Mouse (Mus musculus): ENCODE measurements around the gene Shcbp1l. TPM values are rescaled to one million over a fixed set of nuclear protein-coding genes. Genes with fewer than 3 reads are reported as not detected.

The Shcbp1l gene
- polyA plus RNA-seq (2014; fragmentation: Illumina TruSeq; extraction: RNeasy Lipid Tissue Mini Kit (QIAGEN cat#74804); ENCODE audit: low read depth, low replicate concordance) = not detected

DNA sequence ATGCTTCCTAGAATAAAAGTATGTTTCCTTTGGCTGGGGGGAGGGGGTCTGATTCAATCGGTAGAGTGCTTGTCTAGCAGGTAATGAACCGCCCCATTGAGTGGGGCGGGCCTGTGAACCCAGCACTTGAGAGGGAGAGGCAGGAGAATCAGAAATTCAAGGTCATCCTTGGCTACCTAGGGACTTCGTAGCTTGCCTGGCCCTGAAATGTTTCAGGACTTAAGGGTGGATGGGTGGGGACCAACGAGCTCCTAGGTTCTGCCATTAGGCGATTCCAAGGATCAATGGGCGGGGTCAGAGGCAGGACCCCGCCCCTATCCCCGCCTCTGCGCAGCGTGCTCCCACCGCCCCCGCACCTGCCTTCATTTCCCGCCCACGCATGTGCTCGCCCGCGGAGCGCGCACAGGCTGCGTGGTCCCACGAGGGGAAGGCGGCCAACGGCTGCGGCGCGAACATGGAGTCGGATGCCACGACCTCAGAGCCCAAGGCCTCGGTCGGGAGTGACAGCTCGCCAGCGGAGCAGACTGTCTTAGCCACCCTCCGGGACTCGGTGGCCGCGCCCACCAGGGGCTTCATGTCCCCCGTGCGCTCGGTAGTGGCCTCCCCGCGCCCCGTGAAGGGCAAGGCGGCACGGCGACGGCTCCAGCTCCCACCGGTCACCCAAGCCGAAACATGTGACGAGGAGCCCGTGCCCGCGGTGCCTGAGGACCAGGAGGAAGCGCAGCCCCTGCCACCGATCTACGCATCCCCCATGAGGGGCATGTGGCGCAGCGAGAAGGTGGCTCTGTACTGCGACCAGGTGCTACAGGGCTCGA, at the start of gene Shcbp1l:
Gene Shcbp1l (plus strand): TSS at position 393 of the 815 bp plus-strand sequence.

GRCm38 (mm10) chr1:153487500-153487879, 62.5 kb downstream of the Shcbp1l start, which contains the start of gene Dhx9:
Gene Dhx9, minus strand, starts transcription at chr1:153487660.

Other genes with a start within 250 kb of the Shcbp1l start
- 0.40 TPM for gene Lamc2, start 238.7 kb upstream of the Shcbp1l start, polyA plus RNA-seq (2014; fragmentation: Illumina TruSeq; extraction: RNeasy Lipid Tissue Mini Kit (QIAGEN cat#74804); ENCODE audit: low read depth, low replicate concordance)
- gene Lamc1, start 92.4 kb upstream of the Shcbp1l start, polyA plus RNA-seq (2014; fragmentation: Illumina TruSeq; extraction: RNeasy Lipid Tissue Mini Kit (QIAGEN cat#74804); ENCODE audit: low read depth, low replicate concordance) = 5.6 TPM
- gene Dhx9, start 62.5 kb downstream of the Shcbp1l start, polyA plus RNA-seq (2014; fragmentation: Illumina TruSeq; extraction: RNeasy Lipid Tissue Mini Kit (QIAGEN cat#74804); ENCODE audit: low read depth, low replicate concordance) = 57.4 TPM
- gene Npl, start 124.9 kb downstream of the Shcbp1l start, polyA plus RNA-seq (2014; fragmentation: Illumina TruSeq; extraction: RNeasy Lipid Tissue Mini Kit (QIAGEN cat#74804); ENCODE audit: low read depth, low replicate concordance) = 1.8 TPM
- gene Rgs8, start 227.9 kb downstream of the Shcbp1l start, polyA plus RNA-seq (2014; fragmentation: Illumina TruSeq; extraction: RNeasy Lipid Tissue Mini Kit (QIAGEN cat#74804); ENCODE audit: low read depth, low replicate concordance) = not detected

Measured in liver, adult 10 weeks (tissue).